Mouse (Mus musculus) hindbrain, embryonic 15.5 days (tissue): ENCODE results near the gene Sytl1. TPM values are rescaled to one million over a fixed set of nuclear protein-coding genes. Genes with fewer than 3 reads are reported as not detected.
A peak's percentile ranks its signal among the peaks of the same experiment; 100 is the strongest.

Experiments used
- ATAC-seq: fragments of 200-750 bp; cut with Nextera tagmentation; 2 replicates; pipeline ENCODE4 v1.8.0; 2017; ENCODE audit warnings: low read depth, moderate number of reproducible peaks, moderate TSS enrichment; ENCODE audit not compliant: low FRiP score
- H3K27ac ChIP-seq: fragments of 300-500 bp; sonication (generic); replicated peaks from 2 replicates; pipeline ENCODE4 v1.5.1; 2015; ENCODE audit warnings: mild to moderate bottlenecking, inconsistent platforms
- H3K27me3 ChIP-seq: fragments of 300-500 bp; sonication (generic); 2 replicates; pipeline ENCODE4 v1.6.1; 2015; ENCODE audit warnings: control low read depth, inconsistent platforms
- H3K36me3 ChIP-seq: fragments of 300-500 bp; sonication (generic); 2 replicates; pipeline ENCODE4 v1.6.1; 2015; ENCODE audit warnings: control low read depth, inconsistent platforms
- H3K4me1 ChIP-seq: fragments of 300-500 bp; sonication (generic); replicated peaks from 2 replicates; pipeline ENCODE4 v1.6.1; 2015; ENCODE audit warnings: control low read depth, inconsistent platforms
- H3K4me2 ChIP-seq: fragments of 300-500 bp; sonication (generic); 2 replicates; pipeline ENCODE4 v1.6.1; 2015; ENCODE audit warnings: moderate library complexity, mild to moderate bottlenecking, inconsistent platforms
- H3K4me3 ChIP-seq: fragments of 300-500 bp; sonication (generic); 2 replicates; pipeline ENCODE4 v1.5.1; 2015; ENCODE audit warnings: mild to moderate bottlenecking, inconsistent platforms
- H3K9ac ChIP-seq: fragments of 300-500 bp; sonication (generic); 2 replicates; pipeline ENCODE4 v1.6.1; 2015; ENCODE audit warnings: inconsistent platforms
- H3K9me3 ChIP-seq: fragments of 300-500 bp; sonication (generic); 2 replicates; pipeline ENCODE4 v1.6.1; 2016; ENCODE audit warnings: control low read depth, inconsistent platforms
- WGBS: fragments of 180-500 bp; shearing (Covaris S2); methylation state at CpG from one replicate; pipeline ENCODE4 v1.1.7; 2015; 5-methylcytosine and 5-hydroxymethylcytosine counted together
- polyA plus RNA-seq: library from polyadenylated mRNA; unstranded; fragments of >200 nt; fragmentation: Nextera tagmentation; extraction: Ambion mirVana; gene quantifications from 2 replicates; pipeline ENCODE4 v1.2.1, GENCODE M21; 2015

Gene Sytl1
- polyA plus RNA-seq, 1 experiment from 2014 or later: 0.32 TPM

GRCm38 (mm10) chr4:133242710-133243109 is 20.2 kb downstream of the Sytl1 start:
- no peak overlapping the region for H3K9ac ChIP-seq
- H3K27me3 ChIP-seq: peaks cover 71% of the 10 kb centered on the region
- 50% methylated on average over 9 of the region's 9 CpGs for WGBS
- no peak for ATAC-seq
- H3K36me3 ChIP-seq: no peaks in the 10 kb centered on the region
- peaks cover 10% of the 10 kb centered on the region for H3K4me1 ChIP-seq
- H3K4me3 ChIP-seq: no peak overlapping the region
- no peak overlapping the region for H3K4me2 ChIP-seq
- H3K27ac ChIP-seq: no peak overlapping the region
- no peaks in the 10 kb centered on the region for H3K9me3 ChIP-seq

- no peak for ATAC-seq
- 38% methylated on average over 11 of the region's 11 CpGs for WGBS
Measured at GRCm38 (mm10) chr4:133241910-133242309, 21.0 kb downstream of the Sytl1 start.

DNA sequence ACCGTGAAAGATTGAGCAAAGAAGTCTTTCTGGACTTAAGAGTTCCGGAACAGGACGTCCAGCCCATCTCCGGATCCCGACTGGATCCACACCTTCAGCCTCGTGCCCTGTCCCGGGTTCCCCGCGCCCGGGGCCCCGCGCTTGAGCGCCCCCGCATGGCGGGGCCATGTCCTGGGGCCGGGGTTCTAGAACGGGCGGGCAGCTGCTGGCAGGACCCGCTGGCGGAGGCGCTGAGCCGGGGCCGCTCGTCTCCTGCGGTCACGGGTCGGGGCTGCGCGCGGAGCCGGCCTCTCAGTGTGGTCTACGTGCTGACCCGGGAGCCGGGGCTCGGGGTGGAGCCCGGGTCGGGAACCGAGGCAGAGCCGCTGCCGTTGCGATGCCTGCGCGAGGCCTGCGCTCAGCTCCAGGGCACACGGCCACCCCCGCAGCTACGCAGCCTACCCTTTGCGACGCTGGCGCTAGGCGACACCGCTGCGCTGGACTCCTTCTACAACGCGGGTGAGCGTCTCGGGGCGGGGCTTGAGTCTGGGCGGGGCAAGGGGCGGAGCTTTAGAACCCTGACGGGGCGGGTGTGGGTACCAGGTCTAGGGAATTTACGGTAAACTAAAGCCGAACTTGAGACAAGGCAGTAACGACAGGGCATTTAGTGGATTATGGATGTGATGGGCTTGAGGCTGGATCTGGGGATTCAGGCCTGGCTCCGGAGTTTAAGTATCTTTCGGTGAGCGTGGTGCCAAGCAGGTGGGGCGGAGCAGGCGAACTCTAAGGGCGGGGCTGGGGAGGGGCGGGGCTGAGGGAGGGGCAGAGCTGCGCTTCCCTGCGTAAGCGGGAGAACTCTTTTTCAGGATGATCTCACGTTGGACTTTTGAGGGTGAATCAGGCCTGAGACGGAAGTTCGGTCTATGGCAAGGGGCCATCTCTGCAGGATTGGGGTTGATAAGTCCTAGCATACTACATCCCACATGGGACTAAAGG is 21.7 kb downstream of the Sytl1 start:
- Histone ChIP-seq H3K4me2 (peak overlapping the region; percentile 81), H3K4me3 (peak overlapping the region; percentile 55), H3K27me3 (peaks cover 56% of the 10 kb centered on the region), H3K27ac (peak overlapping the region; percentile 36; the same call in 1 of the 2 replicates), H3K36me3 (no peaks in the 10 kb centered on the region), H3K9me3 (no peaks in the 10 kb centered on the region), H3K4me1 (peaks cover 10% of the 10 kb centered on the region), H3K9ac (peak overlapping the region; percentile 47)
- peak; percentile 90 for ATAC-seq
- under 1% methylated on average over 78 of the region's 78 CpGs for WGBS

More at GRCm38 (mm10) chr4:133241910-133242309, 21.0 kb downstream of the Sytl1 start:
- Histone ChIP-seq H3K4me3 (peak overlapping the region; percentile 55), H3K36me3 (no peaks in the 10 kb centered on the region), H3K4me2 (peak overlapping the region; percentile 81), H3K9me3 (no peaks in the 10 kb centered on the region), H3K4me1 (peaks cover 10% of the 10 kb centered on the region), H3K9ac (no peak overlapping the region), H3K27me3 (peaks cover 63% of the 10 kb centered on the region), H3K27ac (no peak overlapping the region)

GRCm38 (mm10) chr4:133240490-133240921 is 22.4 kb downstream of the Sytl1 start, which contains the start of gene Map3k6:
Map3k6 (plus strand) TSS chr4:133240818.
- ATAC-seq: peak; percentile 27
- peak within 1 kb of the TSS; percentile 55 for H3K4me3 ChIP-seq
- H3K9ac ChIP-seq: peak within 1 kb of the TSS; percentile 47
- H3K4me1 ChIP-seq: peaks cover 10% of the 10 kb centered on the region
- H3K27me3 ChIP-seq: peaks cover 51% of the 10 kb centered on the region
- H3K9me3 ChIP-seq: no peaks in the 10 kb centered on the region
- H3K4me2 ChIP-seq: peak within 1 kb of the TSS; percentile 81
- peak within 1 kb of the TSS; percentile 36; the same call in 1 of the 2 replicates for H3K27ac ChIP-seq
- H3K36me3 ChIP-seq: no peaks in the 10 kb centered on the region
- WGBS: 5% methylated on average over 16 of the region's 16 CpGs

GRCm38 (mm10) chr4:133237911-133238310 is 25.0 kb downstream of the Sytl1 start:
- Histone ChIP-seq H3K9ac (no peak overlapping the region), H3K4me1 (peaks cover 10% of the 10 kb centered on the region), H3K36me3 (no peaks in the 10 kb centered on the region), H3K27me3 (peaks cover 34% of the 10 kb centered on the region), H3K27ac (no peak overlapping the region), H3K9me3 (no peaks in the 10 kb centered on the region), H3K4me2 (no peak overlapping the region), H3K4me3 (no peak overlapping the region)
- no peak for ATAC-seq
- 86% methylated on average over 4 of the region's 4 CpGs for WGBS

- Histone ChIP-seq H3K27me3 (0 out of 2 replicates have a peak, but pooled peaks cover 10% of the 10 kb centered on the region), H3K4me2 (no peak overlapping the region), H3K9ac (no peak overlapping the region), H3K4me1 (no peaks in the 10 kb centered on the region), H3K36me3 (no peaks in the 10 kb centered on the region), H3K27ac (no peak overlapping the region), H3K4me3 (no peak overlapping the region), H3K9me3 (no peaks in the 10 kb centered on the region)
- 84% methylated on average over 5 of the region's 5 CpGs for WGBS
- ATAC-seq: no peak
Measured at GRCm38 (mm10) chr4:133235415-133235814, 27.5 kb downstream of the Sytl1 start.

DNA sequence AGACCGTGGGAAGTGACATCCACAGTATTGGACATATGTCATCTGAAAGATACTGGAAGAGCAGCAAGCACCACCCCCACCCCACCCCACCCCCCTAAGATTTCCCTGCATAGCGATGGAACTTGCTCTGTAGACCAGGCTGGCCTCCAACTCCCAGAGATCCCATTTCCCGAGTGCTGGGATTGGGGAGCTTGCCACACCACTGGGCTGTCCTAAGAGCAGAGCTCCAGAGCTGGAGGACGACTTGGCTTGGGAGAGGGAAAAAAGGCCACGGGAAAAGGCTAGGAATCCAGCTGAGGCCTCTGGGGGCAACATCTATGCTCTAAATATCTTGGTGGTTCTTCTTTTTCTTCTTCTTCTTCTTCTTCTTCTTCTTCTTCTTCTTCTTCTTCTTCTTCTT is 28.1 kb downstream of the Sytl1 start:
- no peaks in the 10 kb centered on the region for H3K36me3 ChIP-seq
- 0 out of 2 replicates have a peak, but pooled peaks cover 7% of the 10 kb centered on the region for H3K27me3 ChIP-seq
- no peak overlapping the region for H3K27ac ChIP-seq
- no peak for ATAC-seq
- H3K9me3 ChIP-seq: no peaks in the 10 kb centered on the region
- WGBS: 60% methylated on average over 5 of the region's 5 CpGs
- no peak overlapping the region for H3K4me2 ChIP-seq
- no peaks in the 10 kb centered on the region for H3K4me1 ChIP-seq
- no peak overlapping the region for H3K4me3 ChIP-seq
- H3K9ac ChIP-seq: no peak overlapping the region

- ATAC-seq: no peak
- no peaks in the 10 kb centered on the region for H3K27me3 ChIP-seq
Measured at GRCm38 (mm10) chr4:133233285-133233976, 29.5 kb downstream of the Sytl1 start.

DNA sequence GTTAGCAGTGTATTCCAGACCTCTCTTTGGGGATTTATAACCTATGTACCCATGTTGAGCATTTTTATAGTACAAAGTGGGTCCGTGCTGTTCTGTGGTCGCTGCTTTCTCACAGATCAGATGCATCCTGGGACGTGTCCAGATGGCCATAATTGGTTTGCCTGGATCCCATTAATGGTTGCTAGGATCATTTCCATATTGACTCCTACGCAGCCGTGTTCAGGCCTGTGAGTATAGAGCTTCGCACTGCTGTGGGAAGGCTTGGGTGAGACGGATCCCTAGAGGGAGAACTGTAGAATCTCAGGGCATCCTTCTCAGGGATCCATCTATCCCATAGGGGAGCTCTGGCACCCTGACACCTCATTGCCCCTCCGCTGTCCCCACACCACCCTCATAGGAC is 33.3 kb downstream of the Sytl1 start:
- no peaks in the 10 kb centered on the region for H3K9me3 ChIP-seq
- H3K36me3 ChIP-seq: no peaks in the 10 kb centered on the region
- H3K27me3 ChIP-seq: no peaks in the 10 kb centered on the region
- 53% methylated on average over 8 of the region's 8 CpGs for WGBS
- H3K9ac ChIP-seq: no peak overlapping the region
- no peak overlapping the region for H3K27ac ChIP-seq
- ATAC-seq: no peak
- H3K4me2 ChIP-seq: no peak overlapping the region
- no peak overlapping the region for H3K4me3 ChIP-seq
- no peaks in the 10 kb centered on the region for H3K4me1 ChIP-seq

More at GRCm38 (mm10) chr4:133233285-133233976, 29.5 kb downstream of the Sytl1 start:
- no peak overlapping the region for H3K4me2 ChIP-seq
- no peak overlapping the region for H3K27ac ChIP-seq
- no peaks in the 10 kb centered on the region for H3K36me3 ChIP-seq
- no peaks in the 10 kb centered on the region for H3K9me3 ChIP-seq
- no peaks in the 10 kb centered on the region for H3K4me1 ChIP-seq
- H3K9ac ChIP-seq: no peak overlapping the region
- no peak overlapping the region for H3K4me3 ChIP-seq
- 42% methylated on average over 10 of the region's 10 CpGs for WGBS

DNA sequence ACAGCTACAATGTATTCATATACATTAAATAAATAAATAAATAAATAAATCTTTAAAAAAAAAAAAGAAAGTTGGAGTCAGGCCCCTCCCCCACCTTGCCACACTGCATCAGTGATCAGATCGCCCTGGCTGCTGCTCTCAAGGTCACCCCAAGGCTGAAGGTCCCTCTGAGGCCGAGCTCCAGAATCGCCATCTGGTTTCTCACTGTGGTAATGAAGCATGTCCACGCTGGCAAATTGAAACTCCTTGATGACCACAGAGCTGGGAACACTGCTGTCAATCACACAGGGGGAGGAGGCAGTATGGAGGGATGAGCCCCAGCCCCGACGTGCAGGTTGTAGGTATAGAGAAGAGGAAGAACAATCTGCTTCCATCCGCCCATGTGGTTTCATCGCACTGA is 35.3 kb downstream of the Sytl1 start:
- Histone ChIP-seq H3K36me3 (no peaks in the 10 kb centered on the region), H3K27ac (no peak overlapping the region), H3K27me3 (no peaks in the 10 kb centered on the region), H3K4me2 (no peak overlapping the region), H3K9me3 (no peaks in the 10 kb centered on the region), H3K9ac (no peak overlapping the region), H3K4me3 (no peak overlapping the region), H3K4me1 (no peaks in the 10 kb centered on the region)
- no peak for ATAC-seq
- WGBS: 43% methylated on average over 8 of the region's 8 CpGs

- Histone ChIP-seq H3K4me1 (no peaks in the 10 kb centered on the region), H3K27ac (no peak overlapping the region), H3K4me2 (no peak overlapping the region), H3K9ac (no peak overlapping the region), H3K27me3 (peaks cover 12% of the 10 kb centered on the region; the same call in 1 of the 2 replicates), H3K9me3 (no peaks in the 10 kb centered on the region), H3K36me3 (no peaks in the 10 kb centered on the region), H3K4me3 (no peak overlapping the region)
- WGBS: 71% methylated on average over 10 of the region's 10 CpGs
- no peak for ATAC-seq
Measured at GRCm38 (mm10) chr4:133226073-133226472, 36.8 kb downstream of the Sytl1 start.

DNA sequence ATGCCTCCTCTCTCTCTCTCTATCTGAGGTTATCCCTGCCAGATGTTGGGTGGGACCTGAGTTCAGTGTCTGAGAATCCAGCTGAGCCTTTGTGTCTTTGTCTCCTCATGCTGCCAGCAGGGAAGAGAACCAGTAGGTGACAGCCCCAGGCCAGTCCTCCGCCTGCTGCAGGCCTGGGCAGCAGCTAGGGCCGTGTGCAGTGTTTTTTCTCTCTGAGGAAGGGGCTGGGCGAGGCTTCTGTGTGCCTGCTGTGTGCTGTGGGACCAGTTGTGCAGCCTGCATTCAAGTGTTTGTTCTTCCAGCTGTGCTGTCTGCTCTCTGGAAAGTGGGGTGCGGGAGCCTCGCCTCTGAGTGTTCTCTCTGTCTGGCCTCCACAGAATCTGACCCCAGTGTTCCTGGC is 39.0 kb downstream of the Sytl1 start:
- no peak for ATAC-seq
- Histone ChIP-seq H3K4me3 (no peak overlapping the region), H3K4me2 (no peak overlapping the region), H3K9me3 (no peaks in the 10 kb centered on the region), H3K9ac (no peak overlapping the region), H3K4me1 (peaks cover 6% of the 10 kb centered on the region), H3K27ac (no peak overlapping the region), H3K36me3 (no peaks in the 10 kb centered on the region), H3K27me3 (peaks cover 20% of the 10 kb centered on the region)
- 44% methylated on average over 5 of the region's 5 CpGs for WGBS
